Mouse (Mus musculus): ENCODE measurements around the gene Rps3.

- no peak for TF ChIP-seq CTCF (IDR thresholded peaks at IDR 0.05; ENCODE audit: control insufficient read depth, insufficient read depth, low read length)
- no peak for TF ChIP-seq POLR2A (IDR thresholded peaks at IDR 0.05; ENCODE audit: borderline replicate concordance, control insufficient read depth, low read depth, low read length)
Observed at GRCm38 (mm10) chr7:99443164-99443563, 40.4 kb downstream of the Rps3 start.

All from bone marrow, adult 2 months (tissue).